Mouse (Mus musculus): ENCODE data around the gene Gm7534. TPM values are rescaled to one million over a fixed set of nuclear protein-coding genes. Genes with fewer than 3 reads are reported as not detected.
A peak's percentile ranks its signal among the peaks of the same experiment; 100 is the strongest.

The Gm7534 gene
- polyA plus RNA-seq, 1 experiment from 2014 or later, result not detected

- Histone ChIP-seq H3K9me3 (ENCODE audit: control insufficient read depth, low read length) (no peaks in the 10 kb centered on the region), H3K27me3 (ENCODE audit: control insufficient read depth, insufficient read depth, low read length) (peaks cover 8% of the 10 kb centered on the region), H3K36me3 (ENCODE audit: control insufficient read depth, insufficient read depth, low read length) (no peaks in the 10 kb centered on the region), H3K4me3 (ENCODE audit: low read depth, low read length) (peak within 1 kb of the TSS; percentile 85), H3K4me2 (ENCODE audit: low read depth, low read length, severe bottlenecking) (peak within 1 kb of the TSS; percentile 93), H3K4me1 (replicated peaks; ENCODE audit: control insufficient read depth, insufficient read depth, low read length) (peaks cover 17% of the 10 kb centered on the region; the same call in 1 of the 2 replicates), H3K27ac (ENCODE audit: low read depth, low read length) (no peak within 1 kb of the TSS), H3K9ac (ENCODE audit: low read length) (peak within 1 kb of the TSS; percentile 74)
- ATAC-seq (replicated peaks; ENCODE audit: low FRiP score) (peak; percentile 81), DNase-seq (ENCODE audit: low spot score) (peak; percentile 98)
- under 1% methylated on average over 60 of the region's 60 CpGs for WGBS
These were observed 42.5 kb upstream of the Gm7534 start, which contains the start of gene Zfp593 for GRCm38 (mm10) chr4:134245148-134245843. Zfp593 (minus strand) TSS chr4:134245592.

DNA sequence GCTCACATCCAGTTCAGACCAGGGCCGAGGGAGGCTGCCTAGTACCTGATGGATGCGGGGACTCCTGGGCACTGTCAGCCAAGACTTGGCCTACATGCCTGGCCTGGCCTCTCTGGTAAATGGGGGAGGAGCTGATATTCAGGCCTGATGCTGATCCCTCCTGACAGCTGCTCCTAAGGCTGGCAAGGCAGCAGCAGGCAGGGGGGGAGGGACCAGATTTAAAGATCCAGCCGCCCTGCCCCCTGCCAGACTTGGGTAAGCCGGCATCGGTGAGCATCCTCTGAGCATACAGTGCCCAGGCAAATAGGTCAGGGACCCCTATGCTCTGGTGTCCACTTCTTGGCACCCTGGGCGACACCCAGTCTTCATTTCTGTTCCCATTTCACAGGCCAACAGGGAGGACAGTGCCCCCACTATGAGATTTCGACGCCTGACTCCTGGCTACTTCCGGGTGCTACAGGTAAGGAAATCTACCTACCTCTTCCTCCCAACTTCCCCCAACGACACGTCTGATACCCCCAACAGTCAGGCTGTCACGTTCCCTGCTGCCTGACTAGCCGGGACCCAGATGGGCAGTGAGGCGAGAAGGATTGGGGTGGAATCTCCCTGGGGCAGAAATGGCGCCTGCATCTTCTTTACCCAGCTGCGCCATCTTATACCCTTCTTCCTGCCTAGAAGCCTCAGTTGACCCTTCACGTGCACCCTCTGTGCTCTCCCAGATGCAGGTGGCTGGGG is 40.9 kb upstream of the Gm7534 start, which contains the start of gene E130218I03Rik:
Gene E130218I03Rik, plus strand, starts transcription at position 147 of the 735 bp plus-strand sequence.
- Histone ChIP-seq H3K36me3 (ENCODE audit: control insufficient read depth, insufficient read depth, low read length) (no peaks in the 10 kb centered on the region), H3K27me3 (ENCODE audit: control insufficient read depth, insufficient read depth, low read length) (no peaks in the 10 kb centered on the region), H3K4me2 (ENCODE audit: low read depth, low read length, severe bottlenecking) (peak within 1 kb of the TSS; percentile 93; the same call in 1 of the 2 replicates), H3K9ac (ENCODE audit: low read length) (no peak within 1 kb of the TSS), H3K9me3 (ENCODE audit: control insufficient read depth, low read length) (no peaks in the 10 kb centered on the region), H3K4me3 (ENCODE audit: low read depth, low read length) (peak within 1 kb of the TSS; percentile 85; the same call in 1 of the 2 replicates), H3K27ac (ENCODE audit: low read depth, low read length) (no peak within 1 kb of the TSS), H3K4me1 (replicated peaks; ENCODE audit: control insufficient read depth, insufficient read depth, low read length) (peaks cover 9% of the 10 kb centered on the region; the same call in 1 of the 2 replicates)
- ATAC-seq (replicated peaks; ENCODE audit: low FRiP score) (no peak), DNase-seq (ENCODE audit: low spot score) (no peak)
- WGBS, result 92% methylated on average over 17 of the region's 17 CpGs

GRCm38 (mm10) chr4:134238686-134239085 is 35.9 kb upstream of the Gm7534 start:
- no peaks in the 10 kb centered on the region; the same call in 1 of the 2 replicates for H3K4me1 ChIP-seq (replicated peaks; ENCODE audit: control insufficient read depth, insufficient read depth, low read length)
- no peak overlapping the region for H3K4me2 ChIP-seq (ENCODE audit: low read depth, low read length, severe bottlenecking)
- no peak for ATAC-seq (replicated peaks; ENCODE audit: low FRiP score)
- H3K9ac ChIP-seq (ENCODE audit: low read length), result no peak overlapping the region
- H3K27me3 ChIP-seq (ENCODE audit: control insufficient read depth, insufficient read depth, low read length), result peaks cover 8% of the 10 kb centered on the region
- no peak overlapping the region for H3K27ac ChIP-seq (ENCODE audit: low read depth, low read length)
- DNase-seq (ENCODE audit: low spot score), result no peak
- H3K36me3 ChIP-seq (ENCODE audit: control insufficient read depth, insufficient read depth, low read length), result no peaks in the 10 kb centered on the region
- no peaks in the 10 kb centered on the region for H3K9me3 ChIP-seq (ENCODE audit: control insufficient read depth, low read length)
- no peak overlapping the region for H3K4me3 ChIP-seq (ENCODE audit: low read depth, low read length)
- WGBS, result 15% methylated on average over 10 of the region's 10 CpGs

DNA sequence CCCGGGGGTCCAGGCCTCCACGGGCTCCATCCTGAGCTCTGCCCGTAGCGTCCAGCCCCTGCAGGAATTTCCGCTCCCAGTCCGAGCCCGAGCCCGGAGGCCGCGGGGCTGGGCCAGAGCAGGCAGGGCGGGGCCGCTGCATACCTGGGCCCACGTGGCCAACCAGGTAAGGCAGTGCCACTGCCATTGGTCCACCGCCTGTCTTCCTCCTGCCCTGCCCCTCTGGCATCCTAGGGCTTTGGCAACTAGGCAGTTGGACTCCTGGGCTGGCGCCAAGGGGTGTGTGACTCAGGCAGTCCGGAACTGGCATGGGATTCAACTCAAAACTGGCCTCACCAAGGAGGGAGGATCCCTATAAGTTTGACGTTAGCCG is 35.5 kb upstream of the Gm7534 start, which contains the start of gene Cnksr1:
Gene Cnksr1, minus strand, starts transcription at position 121 of the 373 bp plus-strand sequence.
- no peaks in the 10 kb centered on the region; the same call in 1 of the 2 replicates for H3K4me1 ChIP-seq (replicated peaks; ENCODE audit: control insufficient read depth, insufficient read depth, low read length)
- H3K9ac ChIP-seq (ENCODE audit: low read length), result no peak within 1 kb of the TSS
- DNase-seq (ENCODE audit: low spot score) (no peak), ATAC-seq (replicated peaks; ENCODE audit: low FRiP score) (no peak)
- no peaks in the 10 kb centered on the region for H3K9me3 ChIP-seq (ENCODE audit: control insufficient read depth, low read length)
- no peaks in the 10 kb centered on the region for H3K36me3 ChIP-seq (ENCODE audit: control insufficient read depth, insufficient read depth, low read length)
- H3K27ac ChIP-seq (ENCODE audit: low read depth, low read length), result no peak within 1 kb of the TSS
- H3K27me3 ChIP-seq (ENCODE audit: control insufficient read depth, insufficient read depth, low read length), result peaks cover 8% of the 10 kb centered on the region
- peak within 1 kb of the TSS; percentile 39; the same call in 1 of the 2 replicates for H3K4me2 ChIP-seq (ENCODE audit: low read depth, low read length, severe bottlenecking)
- 0 out of 2 replicates have a peak within 1 kb of the TSS, but pooled peaks have one; percentile 3 for H3K4me3 ChIP-seq (ENCODE audit: low read depth, low read length)
- 2% methylated on average over 18 of the region's 18 CpGs for WGBS

DNA sequence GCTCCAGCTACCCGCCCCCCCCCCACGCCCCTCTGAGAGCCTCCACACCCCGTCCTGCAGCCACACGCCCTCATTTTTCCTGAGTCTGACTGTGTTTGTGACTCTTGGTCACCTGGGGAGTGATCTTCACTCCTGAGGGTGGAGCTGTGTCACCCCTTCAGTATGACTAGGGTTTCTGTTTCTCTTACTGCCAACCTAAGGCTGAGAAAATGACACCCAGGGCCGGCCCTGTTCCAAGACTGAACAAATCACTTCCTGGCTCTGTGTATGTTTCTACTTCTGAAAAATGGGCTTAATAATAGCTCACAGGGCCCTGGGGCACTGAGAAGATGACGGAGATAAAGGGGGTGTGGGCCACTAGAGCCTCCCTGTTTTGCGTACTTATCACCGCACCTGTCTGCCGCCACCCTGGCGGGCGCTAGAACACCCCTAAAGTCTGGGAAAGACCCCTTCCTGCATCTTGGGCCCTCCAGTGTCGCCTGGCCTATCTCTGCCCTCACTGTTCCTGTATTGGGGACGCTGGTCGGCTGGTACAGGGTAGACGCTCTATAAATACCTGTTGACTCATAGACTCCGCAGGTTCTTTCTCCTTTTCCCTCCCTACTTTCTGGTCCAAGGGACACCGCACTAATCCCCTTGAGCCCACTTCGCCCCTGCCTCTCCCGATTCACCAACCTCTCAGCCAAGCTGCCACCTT is 34.9 kb upstream of the Gm7534 start:
- ATAC-seq (replicated peaks; ENCODE audit: low FRiP score) (no peak), DNase-seq (ENCODE audit: low spot score) (no peak)
- H3K27me3 ChIP-seq (ENCODE audit: control insufficient read depth, insufficient read depth, low read length), result peaks cover 8% of the 10 kb centered on the region
- H3K27ac ChIP-seq (ENCODE audit: low read depth, low read length), result no peak overlapping the region
- 0 out of 2 replicates have a peak overlapping the region, but pooled peaks have one; percentile 3 for H3K4me3 ChIP-seq (ENCODE audit: low read depth, low read length)
- no peaks in the 10 kb centered on the region for H3K9me3 ChIP-seq (ENCODE audit: control insufficient read depth, low read length)
- no peaks in the 10 kb centered on the region for H3K36me3 ChIP-seq (ENCODE audit: control insufficient read depth, insufficient read depth, low read length)
- H3K9ac ChIP-seq (ENCODE audit: low read length), result no peak overlapping the region
- H3K4me1 ChIP-seq (replicated peaks; ENCODE audit: control insufficient read depth, insufficient read depth, low read length), result no peaks in the 10 kb centered on the region; the same call in 1 of the 2 replicates
- WGBS, result 27% methylated on average over 19 of the region's 19 CpGs
- peak overlapping the region; percentile 39; the same call in 1 of the 2 replicates for H3K4me2 ChIP-seq (ENCODE audit: low read depth, low read length, severe bottlenecking)

DNA sequence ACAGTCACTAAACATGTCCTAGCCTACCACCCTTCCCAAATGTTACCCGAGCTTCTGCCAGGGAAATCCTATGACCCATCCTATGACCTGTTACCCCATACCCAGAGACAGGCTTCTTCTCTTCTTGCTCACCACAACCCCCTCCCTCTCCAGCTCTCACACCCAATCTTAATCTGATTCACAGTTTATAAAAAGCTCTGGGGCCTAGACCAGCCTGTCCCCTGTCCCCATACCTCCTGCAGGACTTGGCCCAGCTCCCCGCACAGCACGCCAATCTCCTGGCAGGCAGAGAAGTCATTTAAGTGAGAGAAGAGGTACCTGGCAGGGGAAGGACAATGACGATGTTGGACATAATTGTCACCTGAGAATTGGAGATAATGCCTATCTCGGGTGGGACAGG is 32.1 kb upstream of the Gm7534 start:
- 84% methylated on average over 5 of the region's 5 CpGs for WGBS
- H3K4me3 ChIP-seq (ENCODE audit: low read depth, low read length), result no peak overlapping the region
- ATAC-seq (replicated peaks; ENCODE audit: low FRiP score) (no peak), DNase-seq (ENCODE audit: low spot score) (no peak)
- H3K4me1 ChIP-seq (replicated peaks; ENCODE audit: control insufficient read depth, insufficient read depth, low read length), result no peaks in the 10 kb centered on the region; the same call in 1 of the 2 replicates
- H3K9me3 ChIP-seq (ENCODE audit: control insufficient read depth, low read length), result no peaks in the 10 kb centered on the region
- H3K36me3 ChIP-seq (ENCODE audit: control insufficient read depth, insufficient read depth, low read length), result no peaks in the 10 kb centered on the region
- no peak overlapping the region for H3K9ac ChIP-seq (ENCODE audit: low read length)
- H3K27me3 ChIP-seq (ENCODE audit: control insufficient read depth, insufficient read depth, low read length), result peaks cover 8% of the 10 kb centered on the region
- no peak overlapping the region for H3K4me2 ChIP-seq (ENCODE audit: low read depth, low read length, severe bottlenecking)
- H3K27ac ChIP-seq (ENCODE audit: low read depth, low read length), result no peak overlapping the region

DNA sequence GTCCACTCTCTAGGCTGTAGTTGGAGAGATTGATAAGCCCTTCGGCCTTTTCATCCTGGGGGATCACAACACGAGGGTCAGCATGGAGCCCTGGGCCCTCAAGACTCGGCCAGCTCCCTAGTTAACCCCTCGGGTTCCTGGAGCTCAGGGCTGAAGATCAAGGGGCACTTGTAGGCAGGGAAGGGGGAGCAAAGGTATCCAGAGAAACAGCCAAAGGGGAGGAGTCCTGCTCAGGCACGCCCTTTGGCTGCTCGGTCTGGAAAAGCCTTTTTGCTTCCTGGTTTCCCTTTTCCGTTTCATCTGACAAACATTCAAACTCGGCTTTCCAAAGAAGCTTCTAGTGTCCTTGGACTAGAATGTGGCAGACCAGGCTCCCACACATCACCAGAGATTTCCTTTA is 27.6 kb upstream of the Gm7534 start:
- Histone ChIP-seq H3K9me3 (ENCODE audit: control insufficient read depth, low read length) (no peaks in the 10 kb centered on the region), H3K36me3 (ENCODE audit: control insufficient read depth, insufficient read depth, low read length) (no peaks in the 10 kb centered on the region), H3K27ac (ENCODE audit: low read depth, low read length) (no peak overlapping the region), H3K4me2 (ENCODE audit: low read depth, low read length, severe bottlenecking) (no peak overlapping the region), H3K27me3 (ENCODE audit: control insufficient read depth, insufficient read depth, low read length) (no peaks in the 10 kb centered on the region), H3K4me3 (ENCODE audit: low read depth, low read length) (no peak overlapping the region), H3K4me1 (replicated peaks; ENCODE audit: control insufficient read depth, insufficient read depth, low read length) (no peaks in the 10 kb centered on the region), H3K9ac (ENCODE audit: low read length) (no peak overlapping the region)
- DNase-seq (ENCODE audit: low spot score) (no peak), ATAC-seq (replicated peaks; ENCODE audit: low FRiP score) (no peak)
- 43% methylated on average over 8 of the region's 8 CpGs for WGBS

DNA sequence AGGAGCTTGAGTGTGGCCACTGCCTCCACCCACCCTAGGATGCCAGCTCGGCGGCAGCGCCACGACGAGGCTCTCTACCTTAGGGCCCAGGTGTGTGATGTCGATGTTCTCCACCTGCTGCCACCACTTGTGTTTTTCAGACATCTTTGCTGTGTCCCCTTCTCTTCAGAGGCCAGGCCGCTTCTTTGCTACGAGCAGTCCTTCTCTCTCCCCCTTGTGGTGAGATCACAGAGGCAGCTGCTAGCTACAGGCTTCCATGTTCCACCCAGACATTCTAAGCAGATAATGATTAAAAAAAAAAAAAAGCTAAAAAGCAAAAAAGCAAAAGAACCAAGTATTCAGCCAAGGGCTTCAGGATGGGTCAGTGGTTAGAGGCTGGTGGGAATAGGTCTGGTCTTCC is 24.4 kb upstream of the Gm7534 start, which contains the start of gene Catsper4:
Gene Catsper4, minus strand, starts transcription at position 190 of the 400 bp plus-strand sequence.
- Histone ChIP-seq H3K9me3 (ENCODE audit: control insufficient read depth, low read length) (no peaks in the 10 kb centered on the region), H3K27me3 (ENCODE audit: control insufficient read depth, insufficient read depth, low read length) (no peaks in the 10 kb centered on the region), H3K9ac (ENCODE audit: low read length) (no peak within 1 kb of the TSS), H3K4me2 (ENCODE audit: low read depth, low read length, severe bottlenecking) (no peak within 1 kb of the TSS), H3K27ac (ENCODE audit: low read depth, low read length) (no peak within 1 kb of the TSS), H3K4me3 (ENCODE audit: low read depth, low read length) (no peak within 1 kb of the TSS), H3K4me1 (replicated peaks; ENCODE audit: control insufficient read depth, insufficient read depth, low read length) (no peaks in the 10 kb centered on the region), H3K36me3 (ENCODE audit: control insufficient read depth, insufficient read depth, low read length) (no peaks in the 10 kb centered on the region)
- WGBS, result 74% methylated on average over 8 of the region's 8 CpGs
- DNase-seq (ENCODE audit: low spot score), result no peak
- no peak for ATAC-seq (replicated peaks; ENCODE audit: low FRiP score)

Data from forebrain, embryonic 11.5 days (tissue).